In the genomic region with DNA sequence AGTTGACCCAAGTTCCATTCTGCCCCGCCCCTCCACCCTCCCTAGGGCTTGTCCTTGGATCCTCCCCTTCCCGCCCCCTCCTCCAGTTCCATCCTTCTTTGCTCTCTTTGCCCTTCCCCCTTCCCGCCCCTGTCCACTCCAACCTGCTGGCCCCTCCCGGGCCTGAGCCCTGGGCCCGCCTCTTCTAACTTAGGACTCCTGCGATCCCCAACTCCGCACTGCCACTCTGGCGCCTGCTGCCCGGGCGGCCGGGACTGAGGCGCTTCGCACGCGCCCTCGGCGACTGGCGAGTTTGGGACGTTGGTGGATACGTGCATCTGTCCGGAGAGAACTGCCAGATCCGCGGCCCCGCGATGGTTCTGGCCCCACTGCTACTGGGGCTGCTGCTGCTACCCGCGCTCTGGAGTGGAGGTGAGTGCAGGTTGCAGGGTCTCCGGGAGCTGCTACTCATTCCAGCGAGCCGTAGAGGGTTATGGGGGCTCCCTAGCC, we compare ENCODE assay signal across 8 mouse cellular contexts. TPM values are rescaled to one million over a fixed set of nuclear protein-coding genes. Genes with fewer than 3 reads are reported as not detected.
DNase-seq lines count a peak whose midpoint lies in the region; ATAC-seq and TF ChIP-seq lines count a peak whose summit lies in the region.

A gene (plus strand): TSS at position 264 of the 489 bp plus-strand sequence.

- H3K27me3 ChIP-seq in forebrain, postnatal 0 days (ENCODE audit: insufficient read depth, low read length): peaks cover 28% of the 10 kb centered on the region
- peaks cover 53% of the 10 kb centered on the region for H3K27me3 ChIP-seq in liver, embryonic 15.5 days
- H3K27me3 ChIP-seq in neural tube, embryonic 14.5 days (ENCODE audit: control insufficient read depth, insufficient read depth, low read length): peaks cover 9% of the 10 kb centered on the region

- H3K4me3 ChIP-seq in forebrain, postnatal 0 days (ENCODE audit: low read depth, low read length): peak within 1 kb of the TSS; percentile 43
- H3K4me3 ChIP-seq in liver, embryonic 15.5 days (replicated peaks): peak within 1 kb of the TSS; percentile 60
- peak within 1 kb of the TSS; percentile 42 for H3K4me3 ChIP-seq in neural tube, embryonic 14.5 days (ENCODE audit: low read depth, low read length)

- H3K4me2 ChIP-seq in forebrain, postnatal 0 days (ENCODE audit: low read depth): peak within 1 kb of the TSS; percentile 86
- peak within 1 kb of the TSS; percentile 55 for H3K4me2 ChIP-seq in liver, embryonic 15.5 days
- H3K4me2 ChIP-seq in neural tube, embryonic 14.5 days (ENCODE audit: low read depth, low read length): peak within 1 kb of the TSS; percentile 79

- no peaks in the 10 kb centered on the region for H3K9me3 ChIP-seq in forebrain, postnatal 0 days (ENCODE audit: low read length)
- no peaks in the 10 kb centered on the region for H3K9me3 ChIP-seq in liver, embryonic 15.5 days (replicated peaks)
- no peaks in the 10 kb centered on the region for H3K9me3 ChIP-seq in neural tube, embryonic 14.5 days (ENCODE audit: control insufficient read depth, low read length)

- 1% methylated on average over 29 of the region's 30 CpGs for WGBS in forebrain, postnatal 0 days
- WGBS in liver, embryonic 15.5 days (ENCODE audit: insufficient replicate concordance): under 1% methylated on average over 30 of the region's 30 CpGs
- under 1% methylated on average over 30 of the region's 30 CpGs for WGBS in neural tube, embryonic 14.5 days

- ATAC-seq in forebrain, postnatal 0 days: peak; percentile 76
- ATAC-seq in liver, embryonic 15.5 days (ENCODE audit: insufficient read depth): peak; percentile 85
- peak; percentile 85 for ATAC-seq in neural tube, embryonic 14.5 days (ENCODE audit: low read depth)

- peak within 1 kb of the TSS; percentile 39 for H3K9ac ChIP-seq in forebrain, postnatal 0 days
- H3K9ac ChIP-seq in liver, embryonic 15.5 days: peak within 1 kb of the TSS; percentile 37
- H3K9ac ChIP-seq in neural tube, embryonic 14.5 days (replicated peaks; ENCODE audit: low read depth, low read length): peak within 1 kb of the TSS; percentile 32

- intact Hi-C loops in heart, postnatal 25 days (cut with DNase I): loop anchor here (1.0 to 5.0 kb wide), 3 partner anchors 62 to 249 kb away; no protein-coding TSS in a partner anchor

- H3K27ac ChIP-seq in forebrain, postnatal 0 days (ENCODE audit: low read depth, low read length): peak within 1 kb of the TSS; percentile 30; the same call in 1 of the 2 replicates
- peak within 1 kb of the TSS; percentile 61 for H3K27ac ChIP-seq in liver, embryonic 15.5 days (replicated peaks)
- H3K27ac ChIP-seq in neural tube, embryonic 14.5 days (ENCODE audit: low read depth, low read length): no peak within 1 kb of the TSS

- TF ChIP-seq CTCF in forebrain, postnatal 0 days (IDR thresholded peaks at IDR 0.05; ENCODE audit: low read depth): no peak

- DNase-seq in Muller cell, postnatal 12 days (ENCODE audit: inconsistent ontology term): peak; percentile 99
- peak; percentile 27 to 48 for DNase-seq in cerebellum, adult 18-20 months
- DNase-seq in forebrain, postnatal 0 days: peak; percentile 45
- DNase-seq in heart, postnatal 25 days (ENCODE audit: low spot score): peak; percentile 85
- peak; percentile 82 for DNase-seq in layer of hippocampus, adult 11-12 months (ENCODE audit: low spot score)
- DNase-seq in urinary bladder, adult 18-20 months (ENCODE audit: low spot score in 2 of 2): peak; percentile 82 to 91

- no peaks in the 10 kb centered on the region for H3K36me3 ChIP-seq in forebrain, postnatal 0 days (ENCODE audit: insufficient read depth)
- H3K36me3 ChIP-seq in liver, embryonic 15.5 days (replicated peaks): no peaks in the 10 kb centered on the region
- H3K36me3 ChIP-seq in neural tube, embryonic 14.5 days (ENCODE audit: control insufficient read depth, insufficient read depth, low read length): no peaks in the 10 kb centered on the region

- no peaks in the 10 kb centered on the region; the same call in 1 of the 2 replicates for H3K4me1 ChIP-seq in forebrain, postnatal 0 days (ENCODE audit: insufficient read depth)
- peaks cover 7% of the 10 kb centered on the region; the same call in 1 of the 2 replicates for H3K4me1 ChIP-seq in liver, embryonic 15.5 days (replicated peaks)
- 0 out of 2 replicates have a peak, but pooled peaks cover 3% of the 10 kb centered on the region for H3K4me1 ChIP-seq in neural tube, embryonic 14.5 days (ENCODE audit: control insufficient read depth, insufficient read depth, low read length)

RNA-seq across cellular contexts. Expression of the gene that starts here (rescaled TPM):
- total RNA-seq in forebrain, postnatal 0 days (2014; rRNA removed): 4.0 and 6.1 TPM in 2 replicates
- polyA plus RNA-seq in forebrain, postnatal 0 days (2015; fragmentation: Nextera tagmentation; extraction: Ambion mirVana): 0.78 and 1.7 TPM in 2 replicates
- 1 to 10 TPM; 4.0 to 5.0 TPM for total RNA-seq in heart, postnatal 25 days (2021)
- polyA plus RNA-seq in liver, embryonic 15.5 days (2015; fragmentation: Nextera tagmentation; extraction: Ambion mirVana): 5.3 and 5.9 TPM in 2 replicates
- polyA plus RNA-seq in neural tube, embryonic 14.5 days (2014; fragmentation: Nextera tagmentation; extraction: Ambion mirVana): 1.4 and 2.7 TPM in 2 replicates

Comparison
In these comparisons a context has a peak if more than half of its experiments do, and no peak if none do; other contexts are left out.
1. DNase-seq: peak in every context shown above with its lines; median percentile 99 in Muller cell, postnatal 12 days; 86 in urinary bladder, adult 18-20 months; 85 in heart, postnatal 25 days; 82 in layer of hippocampus, adult 11-12 months; 45 in forebrain, postnatal 0 days; 38 in cerebellum, adult 18-20 months.